Mouse (Mus musculus): Measurements from ENCODE around the gene Vta1. TPM values are rescaled to one million over a fixed set of nuclear protein-coding genes. Genes with fewer than 3 reads are reported as not detected.

Gene Vta1
- polyA plus RNA-seq, 1 experiment from 2014 or later, result 212 TPM

GRCm38 (mm10) chr10:14685663-14686062 lies 19.7 kb downstream of the Vta1 start:
- 100% methylated on average over 1 of the region's 1 CpGs for WGBS
- no peak overlapping the region for H3K9ac ChIP-seq (ENCODE audit: low read length)
- H3K4me3 ChIP-seq (ENCODE audit: low read depth, low read length), result no peak overlapping the region
- no peak overlapping the region for H3K27ac ChIP-seq (ENCODE audit: low read depth, low read length)
- ATAC-seq (ENCODE audit: insufficient read depth, low FRiP score, low TSS enrichment) (no peak), DNase-seq (ENCODE audit: low spot score) (no peak)
- no peaks in the 10 kb centered on the region for H3K27me3 ChIP-seq (ENCODE audit: control insufficient read depth, insufficient read depth, low read length)
- no peaks in the 10 kb centered on the region for H3K36me3 ChIP-seq (ENCODE audit: control insufficient read depth, insufficient read depth, low read length)
- no peaks in the 10 kb centered on the region for H3K4me1 ChIP-seq (ENCODE audit: control insufficient read depth, insufficient read depth, low read length)
- no peak overlapping the region for H3K4me2 ChIP-seq (ENCODE audit: low read depth)
- H3K9me3 ChIP-seq (ENCODE audit: control insufficient read depth, low read length), result no peaks in the 10 kb centered on the region

DNA sequence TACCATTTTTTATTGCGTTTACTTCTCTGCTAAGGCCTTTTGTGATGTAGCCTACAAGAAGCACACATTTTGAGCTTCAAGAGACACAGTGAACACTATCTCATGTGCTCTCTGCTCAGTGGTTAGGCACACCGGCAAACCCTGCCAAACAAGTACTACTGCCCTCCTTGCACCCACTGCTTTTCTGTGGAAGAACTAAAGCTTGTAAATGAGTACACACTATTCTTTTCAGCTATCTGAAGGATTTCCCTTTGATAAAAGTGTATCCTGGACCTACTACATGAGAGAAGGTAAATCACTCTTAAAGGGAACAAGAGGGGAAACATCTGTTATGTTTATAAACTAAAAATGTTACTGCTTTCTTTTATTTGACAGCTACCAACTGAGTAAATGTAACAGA lies 39.2 kb downstream of the Vta1 start:
- H3K36me3 ChIP-seq (ENCODE audit: control insufficient read depth, insufficient read depth, low read length), result no peaks in the 10 kb centered on the region; the same call in 1 of the 2 replicates

GRCm38 (mm10) chr10:14660875-14661274 lies 44.5 kb downstream of the Vta1 start:
- no peak for ATAC-seq (ENCODE audit: insufficient read depth, low FRiP score, low TSS enrichment)
- Histone ChIP-seq H3K27me3 (ENCODE audit: control insufficient read depth, insufficient read depth, low read length) (no peaks in the 10 kb centered on the region), H3K27ac (ENCODE audit: low read depth, low read length) (no peak overlapping the region), H3K9me3 (ENCODE audit: control insufficient read depth, low read length) (no peaks in the 10 kb centered on the region), H3K4me1 (ENCODE audit: control insufficient read depth, insufficient read depth, low read length) (no peaks in the 10 kb centered on the region), H3K4me2 (ENCODE audit: low read depth) (no peak overlapping the region), H3K36me3 (ENCODE audit: control insufficient read depth, insufficient read depth, low read length) (peaks cover 2% of the 10 kb centered on the region; the same call in 1 of the 2 replicates), H3K9ac (ENCODE audit: low read length) (no peak overlapping the region), H3K4me3 (ENCODE audit: low read depth, low read length) (no peak overlapping the region)
- DNase-seq (ENCODE audit: low spot score), result no peak
- 93% methylated on average over 2 of the region's 2 CpGs for WGBS

More for the DNA sequence above, 39.2 kb downstream of the Vta1 start:
- Histone ChIP-seq H3K27ac (ENCODE audit: low read depth, low read length) (no peak overlapping the region), H3K9ac (ENCODE audit: low read length) (no peak overlapping the region), H3K9me3 (ENCODE audit: control insufficient read depth, low read length) (no peaks in the 10 kb centered on the region), H3K4me2 (ENCODE audit: low read depth) (no peak overlapping the region), H3K4me1 (ENCODE audit: control insufficient read depth, insufficient read depth, low read length) (no peaks in the 10 kb centered on the region), H3K4me3 (ENCODE audit: low read depth, low read length) (no peak overlapping the region), H3K27me3 (ENCODE audit: control insufficient read depth, insufficient read depth, low read length) (no peaks in the 10 kb centered on the region)
- WGBS, result 95% methylated on average over 2 of the region's 2 CpGs
- DNase-seq (ENCODE audit: low spot score) (no peak), ATAC-seq (ENCODE audit: insufficient read depth, low FRiP score, low TSS enrichment) (no peak)

DNA sequence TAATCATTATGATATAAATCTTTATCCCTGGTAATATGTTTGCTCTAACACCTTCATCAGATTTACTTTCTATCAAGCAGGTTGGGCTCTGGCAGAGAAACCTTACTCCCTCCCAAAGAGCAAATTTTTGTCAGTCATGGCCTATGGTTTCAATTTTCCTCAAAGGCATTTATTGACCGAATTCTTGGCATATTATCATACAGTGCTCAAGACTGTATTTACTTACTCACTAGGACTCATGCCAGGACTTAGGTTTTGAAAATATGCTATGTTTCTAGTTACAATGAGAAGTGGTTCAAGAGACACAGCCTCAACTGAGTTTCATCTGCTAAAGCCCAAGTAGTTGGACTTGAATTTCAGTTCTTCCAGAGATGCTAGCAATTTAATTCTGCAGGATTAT lies 65.7 kb downstream of the Vta1 start:
- no peaks in the 10 kb centered on the region for H3K36me3 ChIP-seq (ENCODE audit: control insufficient read depth, insufficient read depth, low read length)
- H3K4me1 ChIP-seq (ENCODE audit: control insufficient read depth, insufficient read depth, low read length), result no peaks in the 10 kb centered on the region
- no peak overlapping the region for H3K27ac ChIP-seq (ENCODE audit: low read depth, low read length)
- no peaks in the 10 kb centered on the region for H3K27me3 ChIP-seq (ENCODE audit: control insufficient read depth, insufficient read depth, low read length)
- 83% methylated on average over 1 of the region's 1 CpGs for WGBS
- no peak overlapping the region for H3K4me3 ChIP-seq (ENCODE audit: low read depth, low read length)
- H3K4me2 ChIP-seq (ENCODE audit: low read depth), result no peak overlapping the region
- no peak for ATAC-seq (ENCODE audit: insufficient read depth, low FRiP score, low TSS enrichment)
- H3K9me3 ChIP-seq (ENCODE audit: control insufficient read depth, low read length), result no peaks in the 10 kb centered on the region
- H3K9ac ChIP-seq (ENCODE audit: low read length), result no peak overlapping the region
- no peak for DNase-seq (ENCODE audit: low spot score)

DNA sequence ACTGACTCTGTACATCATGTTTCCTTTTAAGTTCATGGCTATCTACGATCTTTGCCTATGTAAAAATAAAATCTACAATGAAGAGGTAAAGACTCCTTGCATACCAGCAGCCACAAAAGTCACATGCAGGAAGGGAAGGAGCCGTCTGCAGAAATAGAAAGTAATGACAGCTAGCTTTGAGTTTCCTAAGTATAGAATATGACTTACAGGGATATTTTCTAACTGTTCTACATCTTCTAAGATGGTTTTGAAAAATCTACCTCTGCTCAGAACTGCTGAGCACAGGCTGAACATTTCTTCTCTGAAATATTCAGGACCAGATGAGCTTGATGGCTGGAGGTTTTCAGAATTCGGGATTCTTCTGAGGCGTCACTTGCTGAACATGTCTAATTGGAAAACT lies 66.3 kb downstream of the Vta1 start:
- Histone ChIP-seq H3K36me3 (ENCODE audit: control insufficient read depth, insufficient read depth, low read length) (no peaks in the 10 kb centered on the region), H3K9me3 (ENCODE audit: control insufficient read depth, low read length) (no peaks in the 10 kb centered on the region), H3K27me3 (ENCODE audit: control insufficient read depth, insufficient read depth, low read length) (no peaks in the 10 kb centered on the region), H3K9ac (ENCODE audit: low read length) (no peak overlapping the region), H3K4me1 (ENCODE audit: control insufficient read depth, insufficient read depth, low read length) (no peaks in the 10 kb centered on the region), H3K4me3 (ENCODE audit: low read depth, low read length) (no peak overlapping the region), H3K27ac (ENCODE audit: low read depth, low read length) (no peak overlapping the region), H3K4me2 (ENCODE audit: low read depth) (no peak overlapping the region)
- ATAC-seq (ENCODE audit: insufficient read depth, low FRiP score, low TSS enrichment) (no peak), DNase-seq (ENCODE audit: low spot score) (no peak)
- WGBS, result 92% methylated on average over 4 of the region's 4 CpGs

GRCm38 (mm10) chr10:14625706-14626105 lies 79.7 kb downstream of the Vta1 start:
- ATAC-seq (ENCODE audit: insufficient read depth, low FRiP score, low TSS enrichment), result no peak
- no peak overlapping the region for H3K4me2 ChIP-seq (ENCODE audit: low read depth)

DNA sequence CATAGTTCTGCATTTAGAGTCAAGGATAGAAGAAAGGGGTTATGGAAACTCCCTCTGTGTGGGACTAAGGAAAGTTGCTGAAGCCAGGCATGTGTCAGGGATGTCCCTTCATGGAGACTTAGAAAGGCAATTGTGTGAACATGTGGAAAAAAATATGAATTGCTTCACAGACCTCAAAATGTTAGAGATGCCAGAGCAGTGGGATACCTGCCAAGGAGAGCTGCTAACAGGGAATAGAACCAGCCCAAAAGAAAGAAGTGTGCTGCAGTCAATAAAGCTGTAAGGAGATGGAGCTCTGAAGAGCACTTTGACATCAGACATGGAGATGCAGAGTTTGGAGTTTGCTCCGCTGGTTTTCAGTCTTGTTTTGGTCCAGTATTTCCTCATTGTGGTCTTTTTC lies 86.2 kb downstream of the Vta1 start:
- no peak overlapping the region for H3K4me3 ChIP-seq (ENCODE audit: low read depth, low read length)
- no peak for ATAC-seq (ENCODE audit: insufficient read depth, low FRiP score, low TSS enrichment)
- no peaks in the 10 kb centered on the region for H3K36me3 ChIP-seq (ENCODE audit: control insufficient read depth, insufficient read depth, low read length)
- no peak overlapping the region for H3K9ac ChIP-seq (ENCODE audit: low read length)
- H3K4me2 ChIP-seq (ENCODE audit: low read depth), result no peak overlapping the region
- no peak for DNase-seq (ENCODE audit: low spot score)
- H3K4me1 ChIP-seq (ENCODE audit: control insufficient read depth, insufficient read depth, low read length), result no peaks in the 10 kb centered on the region
- no peaks in the 10 kb centered on the region for H3K27me3 ChIP-seq (ENCODE audit: control insufficient read depth, insufficient read depth, low read length)
- 77% methylated on average over 1 of the region's 1 CpGs for WGBS
- no peaks in the 10 kb centered on the region for H3K9me3 ChIP-seq (ENCODE audit: control insufficient read depth, low read length)
- H3K27ac ChIP-seq (ENCODE audit: low read depth, low read length), result no peak overlapping the region

More at GRCm38 (mm10) chr10:14625706-14626105, 79.7 kb downstream of the Vta1 start:
- no peaks in the 10 kb centered on the region for H3K4me1 ChIP-seq (ENCODE audit: control insufficient read depth, insufficient read depth, low read length)
- no peak overlapping the region for H3K9ac ChIP-seq (ENCODE audit: low read length)
- no peak for DNase-seq (ENCODE audit: low spot score)
- H3K9me3 ChIP-seq (ENCODE audit: control insufficient read depth, low read length), result no peaks in the 10 kb centered on the region
- no peaks in the 10 kb centered on the region for H3K27me3 ChIP-seq (ENCODE audit: control insufficient read depth, insufficient read depth, low read length)
- no peak overlapping the region for H3K27ac ChIP-seq (ENCODE audit: low read depth, low read length)
- no peaks in the 10 kb centered on the region for H3K36me3 ChIP-seq (ENCODE audit: control insufficient read depth, insufficient read depth, low read length)
- WGBS, result 98% methylated on average over 1 of the region's 1 CpGs
- no peak overlapping the region for H3K4me3 ChIP-seq (ENCODE audit: low read depth, low read length)

DNA sequence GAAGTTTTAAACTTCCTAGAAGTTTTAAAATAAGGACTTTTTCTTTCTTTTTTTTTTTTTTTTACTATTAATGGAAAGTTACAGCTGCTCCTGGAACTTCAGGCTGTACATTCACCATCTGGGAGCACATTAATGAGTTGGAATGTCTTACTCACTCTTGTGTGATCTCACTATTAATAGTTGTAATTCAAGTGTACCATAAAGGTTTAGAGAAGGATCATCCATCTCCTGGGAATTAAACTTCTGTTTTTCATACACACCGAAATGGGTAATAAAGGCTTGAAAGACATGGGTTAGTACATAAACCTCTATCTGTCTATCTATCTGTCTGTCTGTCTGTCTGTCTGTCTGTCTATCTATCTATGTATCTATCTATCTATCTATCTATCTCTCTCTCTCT lies 87.1 kb downstream of the Vta1 start:
- no peaks in the 10 kb centered on the region for H3K4me1 ChIP-seq (ENCODE audit: control insufficient read depth, insufficient read depth, low read length)
- no peak overlapping the region for H3K9ac ChIP-seq (ENCODE audit: low read length)
- DNase-seq (ENCODE audit: low spot score) (no peak), ATAC-seq (ENCODE audit: insufficient read depth, low FRiP score, low TSS enrichment) (no peak)
- 88% methylated on average over 1 of the region's 1 CpGs for WGBS
- no peaks in the 10 kb centered on the region for H3K36me3 ChIP-seq (ENCODE audit: control insufficient read depth, insufficient read depth, low read length)
- no peak overlapping the region for H3K27ac ChIP-seq (ENCODE audit: low read depth, low read length)
- no peak overlapping the region for H3K4me2 ChIP-seq (ENCODE audit: low read depth)
- H3K9me3 ChIP-seq (ENCODE audit: control insufficient read depth, low read length), result no peaks in the 10 kb centered on the region
- no peak overlapping the region for H3K4me3 ChIP-seq (ENCODE audit: low read depth, low read length)
- H3K27me3 ChIP-seq (ENCODE audit: control insufficient read depth, insufficient read depth, low read length), result no peaks in the 10 kb centered on the region

DNA sequence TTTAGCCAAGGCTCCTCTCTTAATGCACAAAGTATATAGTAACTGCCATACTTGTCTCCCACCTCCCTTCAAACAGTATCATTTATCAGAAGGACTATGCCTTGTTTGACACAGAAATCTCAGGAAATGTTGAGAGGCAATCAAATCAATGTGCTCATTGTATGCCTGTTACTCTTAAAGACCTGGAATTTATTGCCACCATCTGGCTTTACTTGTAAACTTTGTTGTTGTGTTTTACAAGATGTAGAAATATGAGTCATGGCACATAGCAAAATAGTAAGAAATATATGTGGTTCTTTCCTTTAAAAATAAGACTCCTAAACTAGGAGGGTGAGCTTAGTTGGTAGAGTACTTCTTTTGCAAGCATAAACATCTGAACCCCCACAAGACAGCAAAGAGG lies 89.9 kb downstream of the Vta1 start:
- Histone ChIP-seq H3K4me2 (ENCODE audit: low read depth) (no peak overlapping the region), H3K36me3 (ENCODE audit: control insufficient read depth, insufficient read depth, low read length) (no peaks in the 10 kb centered on the region), H3K27ac (ENCODE audit: low read depth, low read length) (no peak overlapping the region), H3K9me3 (ENCODE audit: control insufficient read depth, low read length) (no peaks in the 10 kb centered on the region), H3K27me3 (ENCODE audit: control insufficient read depth, insufficient read depth, low read length) (no peaks in the 10 kb centered on the region), H3K4me1 (ENCODE audit: control insufficient read depth, insufficient read depth, low read length) (no peaks in the 10 kb centered on the region), H3K4me3 (ENCODE audit: low read depth, low read length) (no peak overlapping the region), H3K9ac (ENCODE audit: low read length) (no peak overlapping the region)
- DNase-seq (ENCODE audit: low spot score) (no peak), ATAC-seq (ENCODE audit: insufficient read depth, low FRiP score, low TSS enrichment) (no peak)
